Mouse (Mus musculus): ENCODE data around the gene C130032M10Rik.

DNA sequence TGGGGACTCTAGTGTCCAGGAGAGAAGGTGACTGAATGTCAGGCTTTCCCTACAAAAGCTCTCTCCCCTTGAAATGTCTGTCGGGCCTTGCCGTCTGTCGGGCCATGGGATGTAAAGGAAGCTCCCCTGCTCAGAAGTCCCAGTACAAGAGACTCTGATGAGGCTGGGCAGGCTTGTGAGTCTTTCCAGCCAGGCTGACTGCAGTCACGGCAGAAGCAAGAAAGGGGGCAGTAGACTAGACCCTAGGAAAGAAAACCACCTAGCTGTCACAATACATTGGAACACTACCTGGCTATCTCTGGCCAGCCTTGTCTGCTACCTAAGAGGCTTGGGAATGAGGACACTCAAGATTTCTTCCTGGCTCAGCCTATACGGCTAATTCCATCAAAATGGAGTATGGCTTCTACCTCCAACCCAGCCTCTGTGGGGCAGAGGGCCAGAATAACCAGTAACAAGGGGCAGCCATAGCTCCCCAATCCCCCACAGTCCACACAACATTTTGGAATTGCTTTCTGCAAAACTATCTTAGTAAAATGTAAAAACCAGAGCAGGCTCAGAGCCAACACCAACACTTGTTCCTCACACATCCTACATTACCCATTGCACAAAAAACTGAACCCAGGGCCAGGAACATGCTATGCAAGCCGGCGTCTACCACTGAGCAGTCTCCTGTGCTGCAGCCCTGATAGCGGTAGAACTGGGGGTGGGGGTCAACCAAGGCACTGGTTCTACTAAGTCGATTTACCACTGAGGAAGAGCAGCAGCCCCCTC, 19.4 kb downstream of the C130032M10Rik start:
- TF ChIP-seq CTCF (IDR thresholded peaks at IDR 0.05; ENCODE audit: borderline replicate concordance, insufficient read depth, low read length) = no peak
- TF ChIP-seq POLR2A (IDR thresholded peaks at IDR 0.05; ENCODE audit: low read depth, low read length) = no peak
